Mouse (Mus musculus) liver, postnatal 0 days (tissue): ENCODE measurements at regions not wholly inside any gene's neighbourhood (a gene's known extent, or its start where the extent isn't known, plus 50 kb on each side); places are given as distances from the start of the nearest gene placed in this dataset.

Experiments
- CTCF ChIP-seq: sonication (generic); IDR thresholded peaks from 2 replicates; pipeline ENCODE4 v1.5.1; 2016; ENCODE audit warnings: antibody characterized with exemption, low read depth
- EP300 ChIP-seq: IDR thresholded peaks from 2 replicates; pipeline ENCODE4 v1.6.1; 2016; ENCODE audit warnings: antibody characterized with exemption, low read depth, mild to moderate bottlenecking

- TF ChIP-seq CTCF = no peak
- no peak for TF ChIP-seq EP300
Observed at GRCm38 (mm10) chr3:50830926-50831325, 387.5 kb upstream of the Slc7a11 start.
